Mouse (Mus musculus) thymus, adult 2 months (tissue): Measurements from ENCODE around the gene Kcnmb1. TPM values are rescaled to one million over a fixed set of nuclear protein-coding genes. Genes with fewer than 3 reads are reported as not detected.

Source experiments
- DNase-seq: peaks from one replicate; pipeline ENCODE4 v3.0.0; 2021
- H3K27ac ChIP-seq: fragments of 200-500 bp; 2 replicates; pipeline ENCODE4 v1.5.1; 2012; ENCODE audit warnings: low read length, control low read depth; ENCODE audit not compliant: control insufficient read depth, insufficient read depth
- H3K27me3 ChIP-seq: fragments of 200-500 bp; 2 replicates; pipeline ENCODE4 v1.6.1; 2012; ENCODE audit warnings: mild to moderate bottlenecking, low read length, moderate library complexity, mixed read lengths; ENCODE audit not compliant: control insufficient read depth, insufficient read depth
- H3K36me3 ChIP-seq: fragments of 200-500 bp; 2 replicates; pipeline ENCODE4 v1.6.1; 2012; ENCODE audit warnings: mild to moderate bottlenecking, low read length, moderate library complexity; ENCODE audit not compliant: control insufficient read depth, insufficient read depth
- H3K4me1 ChIP-seq: fragments of 200-500 bp; replicated peaks from 2 replicates; pipeline ENCODE4 v1.6.1; 2012; ENCODE audit warnings: low read length; ENCODE audit not compliant: control insufficient read depth, insufficient read depth
- H3K4me3 ChIP-seq: fragments of 200-500 bp; 2 replicates; pipeline ENCODE4 v1.5.1; 2012; ENCODE audit warnings: mild to moderate bottlenecking, low read length, control low read depth, moderate library complexity; ENCODE audit not compliant: control insufficient read depth, insufficient read depth
- CTCF ChIP-seq: fragments of 200-500 bp; IDR thresholded peaks from 2 replicates; pipeline ENCODE4 v1.5.1; 2012; ENCODE audit warnings: mild to moderate bottlenecking, control low read depth, low read length, moderate library complexity, borderline replicate concordance; ENCODE audit not compliant: control insufficient read depth, poor library complexity, insufficient read depth; ENCODE audit errors: extremely low read depth
- POLR2A ChIP-seq: fragments of 200-500 bp; IDR thresholded peaks from 2 replicates; pipeline ENCODE4 v1.6.1; 2012; ENCODE audit warnings: mild to moderate bottlenecking, low read length, control low read depth, moderate library complexity; ENCODE audit not compliant: control insufficient read depth, poor library complexity, insufficient read depth; ENCODE audit errors: extremely low read depth
- WGBS: fragments of 180-500 bp; shearing (Covaris S2); methylation state at CpG from one replicate; pipeline ENCODE4 v1.1.7; 2018; 5-methylcytosine and 5-hydroxymethylcytosine counted together
- polyA plus RNA-seq: library from polyadenylated mRNA; depleted of rRNA; stranded (reverse); fragments of >200 nt; gene quantifications from 2 replicates; pipeline ENCODE4 v1.2.3, GENCODE M21; 2012

Kcnmb1 gene
- polyA plus RNA-seq, 1 experiment: 0.50 TPM

DNA sequence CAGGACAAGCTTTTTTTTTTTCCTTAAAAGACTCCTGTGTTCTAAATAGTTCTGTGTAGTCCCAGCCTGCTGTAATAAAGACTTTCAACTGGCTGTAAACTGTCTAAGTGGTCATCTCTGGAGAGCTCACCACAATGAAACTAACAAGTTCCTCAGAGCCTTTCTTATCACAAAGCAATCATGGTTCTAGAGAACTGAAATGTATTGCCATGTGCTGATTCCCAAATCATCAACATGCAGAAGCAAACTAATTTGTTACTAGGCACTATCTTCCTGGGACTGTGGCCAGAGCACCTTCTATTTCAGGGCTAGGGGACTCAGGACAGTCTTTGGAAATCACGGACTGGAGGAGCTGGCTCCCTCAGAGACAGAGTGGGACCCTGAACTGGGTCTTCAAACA lies 19.2 kb upstream of the Kcnmb1 start:
- no peak for DNase-seq
- H3K27me3 ChIP-seq: no peaks in the 10 kb centered on the region
- no peak overlapping the region for H3K27ac ChIP-seq
- 95% methylated on average over 1 of the region's 1 CpGs for WGBS
- TF ChIP-seq POLR2A (no peak), CTCF (no peak)
- H3K36me3 ChIP-seq: no peaks in the 10 kb centered on the region
- peaks cover 29% of the 10 kb centered on the region for H3K4me1 ChIP-seq
- no peak overlapping the region for H3K4me3 ChIP-seq

GRCm38 (mm10) chr11:33944067-33944785 lies 18.6 kb upstream of the Kcnmb1 start:
- WGBS: 66% methylated on average over 4 of the region's 4 CpGs
- DNase-seq: peak; percentile 64
- H3K4me3 ChIP-seq: no peak overlapping the region
- TF ChIP-seq POLR2A: no peak
- TF ChIP-seq CTCF: no peak
- no peaks in the 10 kb centered on the region for H3K27me3 ChIP-seq
- no peak overlapping the region for H3K27ac ChIP-seq
- H3K4me1 ChIP-seq: peaks cover 24% of the 10 kb centered on the region
- no peaks in the 10 kb centered on the region for H3K36me3 ChIP-seq

DNA sequence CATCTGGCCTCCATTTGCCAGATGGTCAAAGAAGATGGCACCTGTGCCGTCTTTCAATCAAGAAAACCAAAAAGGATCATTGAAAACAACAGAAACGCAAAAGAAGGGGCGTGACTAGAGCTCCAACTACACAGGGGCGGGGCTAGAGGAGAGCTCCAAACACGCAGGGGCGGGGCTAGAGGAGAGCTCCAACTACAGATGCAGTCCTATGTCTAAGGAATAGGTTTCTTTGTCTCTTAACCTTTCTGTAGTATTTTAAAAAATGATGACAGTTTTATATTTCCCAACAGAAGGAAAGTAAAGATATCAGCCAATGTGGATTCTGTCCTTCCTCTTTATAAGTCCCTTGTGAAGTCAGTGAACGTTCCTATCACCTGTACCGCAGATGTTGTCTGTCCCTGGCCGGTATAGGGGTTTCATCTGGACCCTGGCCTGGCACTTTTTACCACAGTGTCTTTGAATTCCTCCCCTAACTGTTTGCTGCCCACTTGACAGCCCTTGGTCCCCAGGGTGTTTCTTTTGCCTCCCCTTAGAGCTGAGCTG lies 18.0 kb upstream of the Kcnmb1 start:
- TF ChIP-seq POLR2A: no peak
- no peak for TF ChIP-seq CTCF
- H3K27ac ChIP-seq: no peak overlapping the region

GRCm38 (mm10) chr11:33946501-33946900 lies 16.3 kb upstream of the Kcnmb1 start:
- peaks cover 8% of the 10 kb centered on the region for H3K4me1 ChIP-seq
- no peak overlapping the region for H3K4me3 ChIP-seq
- H3K27ac ChIP-seq: no peak overlapping the region
- 94% methylated on average over 4 of the region's 4 CpGs for WGBS
- H3K27me3 ChIP-seq: no peaks in the 10 kb centered on the region
- TF ChIP-seq CTCF: no peak
- TF ChIP-seq POLR2A: no peak
- no peaks in the 10 kb centered on the region for H3K36me3 ChIP-seq
- DNase-seq: no peak

More for the DNA sequence above, 18.0 kb upstream of the Kcnmb1 start:
- no peak for DNase-seq
- 95% methylated on average over 9 of the region's 9 CpGs for WGBS
- Histone ChIP-seq H3K27me3 (no peaks in the 10 kb centered on the region), H3K36me3 (no peaks in the 10 kb centered on the region), H3K4me1 (peaks cover 24% of the 10 kb centered on the region), H3K4me3 (no peak overlapping the region)

DNA sequence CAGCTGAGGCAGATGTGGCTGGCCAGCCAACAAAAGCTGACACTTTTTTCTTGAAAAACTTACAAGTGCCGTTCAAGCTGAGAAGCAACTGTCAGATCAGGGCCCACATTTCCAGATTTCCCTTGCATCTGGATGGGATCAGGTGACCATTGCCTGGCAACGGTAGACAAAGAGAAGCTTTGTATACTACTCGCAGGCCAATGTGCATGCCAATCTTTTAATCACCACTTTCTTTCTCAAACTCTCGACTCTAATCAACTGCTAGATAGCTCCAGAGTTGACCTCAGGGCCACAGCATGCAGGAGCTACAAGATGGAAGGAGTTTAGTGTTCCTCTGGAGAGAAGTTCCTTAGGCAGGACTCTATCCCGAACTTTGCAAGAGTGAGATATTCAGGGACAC lies 11.7 kb upstream of the Kcnmb1 start:
- Histone ChIP-seq H3K27ac (no peak overlapping the region), H3K27me3 (no peaks in the 10 kb centered on the region), H3K36me3 (no peaks in the 10 kb centered on the region), H3K4me1 (peaks cover 6% of the 10 kb centered on the region), H3K4me3 (no peak overlapping the region)
- TF ChIP-seq CTCF (no peak), POLR2A (no peak)
- 96% methylated on average over 5 of the region's 5 CpGs for WGBS
- DNase-seq: no peak

DNA sequence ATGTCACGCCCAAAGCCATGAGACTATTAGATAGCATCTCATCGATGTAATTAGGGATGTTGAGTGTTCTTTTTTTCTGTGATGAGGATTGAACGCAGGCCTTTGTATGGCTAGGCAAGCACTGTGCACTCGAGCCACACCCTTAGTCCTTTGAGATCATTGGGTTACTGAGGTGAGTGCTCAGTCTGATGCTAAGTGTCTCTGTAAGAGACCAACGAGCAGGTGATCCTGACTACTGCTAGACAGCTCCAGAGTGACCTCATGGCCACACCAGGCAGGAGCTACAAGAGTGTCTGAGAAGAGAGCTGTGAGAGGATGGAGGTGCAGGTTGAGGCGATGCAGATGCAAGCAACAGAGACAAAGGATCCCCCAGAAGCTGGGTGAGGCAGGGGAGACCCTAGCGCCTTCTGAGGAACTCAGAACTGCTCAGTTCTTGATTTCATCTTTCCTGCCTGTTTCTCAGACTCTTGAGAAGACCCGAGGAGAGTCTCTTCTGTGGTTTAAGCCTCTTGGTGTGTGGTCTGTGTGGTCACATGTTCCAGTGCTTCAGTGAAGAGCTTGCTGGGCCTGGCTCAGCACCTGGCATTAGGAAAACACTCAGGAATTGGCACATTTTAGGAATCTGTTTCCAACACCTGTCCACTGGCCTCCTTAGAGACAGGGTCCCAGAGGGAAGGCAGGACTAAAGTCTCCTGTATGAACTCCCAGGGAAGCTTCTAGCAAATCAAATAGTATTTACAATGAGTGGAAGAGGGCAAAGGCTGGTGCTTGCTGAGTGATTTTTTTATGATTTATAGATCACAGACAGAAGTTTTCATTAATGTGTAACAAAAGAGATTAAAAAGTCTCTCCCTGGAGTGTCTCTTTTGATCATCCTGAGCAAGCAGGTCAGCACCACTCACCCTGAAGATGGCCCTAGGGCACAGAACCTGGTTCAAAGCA lies 10.9 kb upstream of the Kcnmb1 start:
- H3K4me3 ChIP-seq: no peak overlapping the region
- TF ChIP-seq POLR2A (no peak), CTCF (no peak)
- no peaks in the 10 kb centered on the region for H3K27me3 ChIP-seq
- 52% methylated on average over 8 of the region's 8 CpGs for WGBS
- DNase-seq: no peak
- H3K36me3 ChIP-seq: no peaks in the 10 kb centered on the region
- H3K27ac ChIP-seq: no peak overlapping the region
- peaks cover 6% of the 10 kb centered on the region for H3K4me1 ChIP-seq
